Mouse (Mus musculus): Measurements from ENCODE around the gene Eif2s3x.

DNA sequence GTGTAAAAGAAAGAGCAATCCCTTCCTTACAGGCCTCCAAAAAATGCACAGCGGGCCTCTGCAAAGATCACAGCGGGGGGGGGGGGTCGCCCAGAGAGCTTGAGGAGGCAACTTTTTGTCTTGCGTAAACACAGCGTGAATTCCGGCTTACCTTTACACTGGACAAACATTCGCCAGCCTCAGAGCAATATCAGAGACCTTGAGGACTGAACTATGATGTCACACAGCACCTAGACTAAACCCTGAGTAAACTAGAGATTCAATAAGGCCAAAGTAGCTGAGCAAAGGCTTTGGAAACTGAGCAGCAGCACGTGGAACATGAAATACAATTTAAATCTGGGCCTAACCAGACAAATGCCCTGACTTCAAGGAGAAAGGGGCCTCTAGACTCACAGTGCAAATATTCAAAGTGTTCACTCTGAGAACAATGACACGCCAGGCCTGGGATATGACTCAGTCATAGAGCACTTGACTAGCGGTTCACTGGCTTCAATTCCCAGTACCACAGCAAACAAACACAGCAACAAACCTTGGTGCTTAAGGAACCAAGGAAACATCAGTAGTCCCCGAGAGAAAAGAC is 60.3 kb downstream of the Eif2s3x start:
- TF ChIP-seq CTCF (IDR thresholded peaks at IDR 0.05; ENCODE audit: borderline replicate concordance, extremely low read depth, insufficient read depth, insufficient read length) (no peak), POLR2A (IDR thresholded peaks at IDR 0.05; ENCODE audit: borderline replicate concordance, extremely low read depth, insufficient read depth, insufficient read length, poor library complexity, severe bottlenecking) (no peak)

All from brain, embryonic 14.5 days (tissue).